Mouse (Mus musculus) ES-E14 (cell line): ENCODE results near the gene Ceacam1. TPM values are rescaled to one million over a fixed set of nuclear protein-coding genes. Genes with fewer than 3 reads are reported as not detected.

Experiments
- DNase-seq: peaks from one replicate; pipeline ENCODE4 v3.0.0-alpha.2; 2013; ENCODE audit warnings: low read depth, low spot score
- H3K27ac ChIP-seq: 2 replicates; pipeline ENCODE4 v1.5.1; 2012; ENCODE audit warnings: low read depth, mild to moderate bottlenecking, low read length, moderate library complexity, mixed read lengths; ENCODE audit not compliant: poor library complexity, insufficient read depth, severe bottlenecking
- H3K36me3 ChIP-seq: 2 replicates; pipeline ENCODE4 v1.6.1; 2012; ENCODE audit warnings: mild to moderate bottlenecking, low read length, moderate library complexity, mixed read lengths; ENCODE audit not compliant: control insufficient read depth, poor library complexity, insufficient read depth, severe bottlenecking
- H3K4me1 ChIP-seq, 2 experiments: fragments of 150-350 bp in 1 of 2; sonication (generic) in 1 of 2; 2 replicates each; pipeline ENCODE4 v1.6.1; 2012; ENCODE audit warnings: low read length in 2 of 2, mild to moderate bottlenecking in 1 of 2, mixed read lengths in 1 of 2; ENCODE audit not compliant: control insufficient read depth in 2 of 2, insufficient read depth in 2 of 2, poor library complexity in 1 of 2
- H3K4me3 ChIP-seq, 2 experiments: fragments of 150-350 bp in 1 of 2; sonication (generic) in 1 of 2; 2 replicates each; pipeline ENCODE4 v1.5.1; 2012; ENCODE audit warnings: low read length in 2 of 2, low read depth in 1 of 2, mild to moderate bottlenecking in 1 of 2, mixed read lengths in 1 of 2; ENCODE audit not compliant: insufficient read depth in 1 of 2, poor library complexity in 1 of 2, severe bottlenecking in 1 of 2
- H3K9ac ChIP-seq: 2 replicates; pipeline ENCODE4 v1.6.1; 2012; ENCODE audit warnings: low read depth, mild to moderate bottlenecking, low read length, mixed read lengths; ENCODE audit not compliant: poor library complexity, insufficient read depth, severe bottlenecking
- H3K9me3 ChIP-seq: fragments of 150-350 bp; sonication (generic); 2 replicates; pipeline ENCODE4 v1.6.1; 2012; ENCODE audit warnings: low read depth, mild to moderate bottlenecking, low read length; ENCODE audit not compliant: control insufficient read depth, insufficient read depth
- CHD2 ChIP-seq: IDR thresholded peaks from 2 replicates; pipeline ENCODE4 v1.6.1; 2014; ENCODE audit warnings: mild to moderate bottlenecking, low read depth, low read length, inconsistent platforms
- HCFC1 ChIP-seq: IDR thresholded peaks from 2 replicates; pipeline ENCODE4 v1.6.1; 2012; ENCODE audit warnings: low read length, inconsistent platforms, borderline replicate concordance; ENCODE audit not compliant: insufficient read depth
- MAFK ChIP-seq: IDR thresholded peaks from 2 replicates; pipeline ENCODE4 v1.6.1; 2014; ENCODE audit warnings: mild to moderate bottlenecking, low read depth, low read length, inconsistent platforms; ENCODE audit not compliant: insufficient read depth
- ZC3H11A ChIP-seq: IDR thresholded peaks from 2 replicates; pipeline ENCODE4 v1.6.1; 2012; ENCODE audit warnings: low read depth, mild to moderate bottlenecking, inconsistent platforms, low read length, borderline replicate concordance
- ZNF384 ChIP-seq: IDR thresholded peaks from 2 replicates; pipeline ENCODE4 v1.6.1; 2012; ENCODE audit warnings: low read depth, low read length, inconsistent platforms
- in situ Hi-C, 2 experiments: fragments of 600-800 bp; cut with MboI; formaldehyde crosslinking; loops; one replicate each; pipeline ENCODE4 v1.15.1; 2025; ENCODE audit warnings: low sequenced_read_pairs in 2 of 2, inconsistent platforms in 1 of 2; ENCODE audit not compliant: unreplicated experiment in 2 of 2
- total RNA-seq: library from RNA; depleted of rRNA; stranded (reverse); fragments of 300-350 nt; gene quantifications from 2 replicates; pipeline ENCODE4 v1.2.3, GENCODE M21; 2012; rRNA removed

The Ceacam1 gene
- total RNA-seq, 1 experiment = 5.6 TPM

DNA sequence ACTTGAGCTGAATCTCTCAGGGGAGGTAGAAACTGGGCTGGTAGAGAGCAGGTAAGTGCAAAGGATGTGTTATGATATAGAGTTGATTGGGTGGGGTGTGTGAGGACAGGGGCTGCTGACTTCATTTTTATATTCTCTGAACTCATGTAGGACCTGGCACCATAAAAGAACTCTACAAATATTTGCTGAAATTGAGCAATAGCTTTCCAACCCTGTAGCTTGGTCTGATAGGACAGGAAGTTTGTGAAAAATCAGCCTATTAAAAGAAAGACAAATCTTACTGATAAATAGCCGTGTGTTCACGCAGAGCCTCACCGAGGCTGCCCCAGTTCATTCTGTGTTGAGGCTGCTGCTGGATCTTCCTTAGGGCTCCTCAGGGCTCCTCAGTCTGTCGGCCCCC is 57.5 kb downstream of the Ceacam1 start:
- Histone ChIP-seq H3K27ac (no peak overlapping the region), H3K4me1 (peaks cover 2% of the 10 kb centered on the region in 2 experiments; a peak in 2 of 4 replicates), H3K4me3 (no peak overlapping the region), H3K36me3 (no peaks in the 10 kb centered on the region), H3K9me3 (no peaks in the 10 kb centered on the region), H3K9ac (no peak overlapping the region; the same call in 1 of the 2 replicates)
- in situ Hi-C loops = loop anchor here (5.0 to 10.0 kb wide), 2 partner anchors 175 to 177 kb away; no protein-coding TSS in a partner anchor
- DNase-seq = no peak
- TF ChIP-seq HCFC1 (no peak), CHD2 (no peak), ZC3H11A (no peak), ZNF384 (no peak), MAFK (no peak)

DNA sequence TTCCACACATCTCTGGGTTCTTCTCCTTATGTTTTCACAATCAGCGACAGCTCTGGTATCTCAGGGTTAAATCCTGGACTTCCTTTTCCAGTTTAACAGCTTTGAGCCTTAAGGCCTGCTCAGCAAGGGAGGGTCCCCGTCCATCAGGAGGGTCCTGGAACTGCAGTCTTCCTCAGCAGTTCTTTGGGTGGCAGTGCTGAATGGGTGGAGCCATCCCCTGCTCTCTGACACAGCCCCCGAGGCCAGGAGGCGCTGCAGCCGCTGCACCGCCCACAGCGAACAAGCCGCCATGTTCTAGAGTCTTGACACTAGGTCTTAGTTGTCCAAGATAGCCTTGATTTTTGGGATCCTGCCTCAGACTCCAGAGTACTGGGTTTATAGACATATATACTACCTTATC is 57.9 kb downstream of the Ceacam1 start:
- Histone ChIP-seq H3K4me3 (no peak overlapping the region), H3K4me1 (peaks cover 2% of the 10 kb centered on the region in 2 experiments; a peak in 2 of 4 replicates), H3K9ac (no peak overlapping the region; the same call in 1 of the 2 replicates), H3K36me3 (no peaks in the 10 kb centered on the region), H3K27ac (no peak overlapping the region), H3K9me3 (no peaks in the 10 kb centered on the region)
- DNase-seq = no peak
- in situ Hi-C loops = no loop called here
- no peak for TF ChIP-seq ZC3H11A
- TF ChIP-seq MAFK = no peak
- no peak for TF ChIP-seq ZNF384
- TF ChIP-seq HCFC1 = no peak
- no peak for TF ChIP-seq CHD2

DNA sequence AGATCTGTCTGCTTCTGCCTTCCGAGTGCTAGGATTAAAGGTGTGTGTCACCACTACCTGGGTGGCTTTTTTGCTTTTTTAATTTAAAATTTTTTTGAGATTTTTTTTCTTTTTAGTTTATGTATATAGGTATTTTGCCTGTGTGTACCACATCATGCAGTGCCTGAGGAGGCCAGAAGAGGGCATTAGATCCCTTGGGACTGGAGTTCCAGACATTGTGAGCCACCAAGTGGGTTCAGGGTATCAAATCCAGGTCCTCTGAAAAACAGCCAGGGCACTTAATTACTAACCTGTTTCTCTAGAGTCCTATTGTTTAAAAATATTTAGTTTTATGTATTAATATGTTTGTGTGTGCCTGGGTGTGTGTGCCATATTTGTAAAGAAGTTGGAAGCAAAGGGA is 59.8 kb downstream of the Ceacam1 start:
- no peak overlapping the region for H3K9ac ChIP-seq
- no peak overlapping the region for H3K27ac ChIP-seq
- H3K9me3 ChIP-seq = no peaks in the 10 kb centered on the region
- DNase-seq = no peak
- no peaks in the 10 kb centered on the region for H3K36me3 ChIP-seq
- no peak for TF ChIP-seq HCFC1
- TF ChIP-seq ZC3H11A = 0 out of 2 replicates have a peak, but pooled peaks have one; percentile 25
- TF ChIP-seq CHD2 = no peak
- H3K4me1 ChIP-seq = peaks cover 0 to 5% of the 10 kb centered on the region in 2 experiments; a peak in 1 of 4 replicates
- in situ Hi-C loops = no loop called here
- no peak overlapping the region for H3K4me3 ChIP-seq

DNA sequence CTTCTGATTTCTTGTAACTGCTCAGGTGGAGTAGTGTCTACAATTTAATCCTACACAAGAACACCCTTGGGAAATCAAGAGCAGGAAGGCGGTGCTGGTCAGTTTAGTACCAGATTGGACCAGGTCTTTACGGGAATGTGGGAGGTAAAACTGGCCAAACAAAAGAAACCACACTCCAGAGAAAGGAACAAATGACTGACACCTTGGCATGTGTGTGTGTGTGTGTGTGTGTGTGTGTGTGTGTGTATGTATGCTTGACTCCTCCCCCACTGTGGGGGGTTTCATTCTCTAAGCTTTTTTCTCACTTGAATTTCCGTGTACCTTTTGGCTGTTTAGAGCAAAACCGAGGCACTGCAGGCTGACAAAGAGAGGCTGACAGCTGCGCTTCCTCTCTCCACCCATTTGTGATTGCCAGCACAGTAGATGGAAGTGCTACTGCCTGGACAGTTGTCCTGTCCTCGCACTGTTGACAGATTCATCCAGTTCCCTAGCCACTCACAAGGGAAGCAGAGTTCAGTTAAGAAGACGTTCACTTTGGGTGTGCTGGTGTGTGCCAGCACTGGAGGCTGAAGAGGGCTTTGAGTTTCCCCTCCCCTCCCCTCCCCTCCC is 64.5 kb downstream of the Ceacam1 start, which contains the start of gene Cxcl17:
Gene Cxcl17 (minus strand): TSS at position 54 of the 609 bp plus-strand sequence.
- no peaks in the 10 kb centered on the region for H3K36me3 ChIP-seq
- in situ Hi-C loops = no loop called here
- H3K9ac ChIP-seq = no peak within 1 kb of the TSS
- DNase-seq = no peak
- no peak within 1 kb of the TSS for H3K4me3 ChIP-seq
- no peak within 1 kb of the TSS for H3K27ac ChIP-seq
- peaks cover 0 to 4% of the 10 kb centered on the region in 2 experiments; a peak in 1 of 4 replicates for H3K4me1 ChIP-seq
- TF ChIP-seq MAFK (no peak), ZNF384 (no peak), HCFC1 (no peak), CHD2 (no peak)
- H3K9me3 ChIP-seq = no peaks in the 10 kb centered on the region

DNA sequence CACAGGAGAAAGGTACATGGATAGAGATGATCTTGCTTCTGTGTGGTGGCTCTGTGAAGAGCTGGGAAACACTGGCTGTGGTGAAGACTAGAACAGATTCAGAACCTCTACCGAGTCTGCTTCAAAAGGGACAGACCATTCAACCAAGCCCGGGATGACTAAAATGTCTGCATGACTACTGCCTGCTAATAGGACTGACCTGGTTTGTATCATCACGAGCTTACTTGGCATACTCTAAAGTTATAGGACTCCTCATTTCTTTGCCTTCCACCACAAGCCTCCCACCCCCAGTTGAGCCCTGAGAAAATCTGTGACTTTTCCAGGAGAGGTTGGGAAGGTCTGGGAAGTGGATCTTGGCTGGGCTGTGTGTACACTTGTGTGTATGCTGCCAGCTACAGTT is 65.5 kb downstream of the Ceacam1 start:
- in situ Hi-C loops = no loop called here
- no peak overlapping the region for H3K9ac ChIP-seq
- no peak for TF ChIP-seq HCFC1
- TF ChIP-seq CHD2 = no peak
- no peak for TF ChIP-seq ZNF384
- TF ChIP-seq MAFK = no peak
- no peak for TF ChIP-seq ZC3H11A
- H3K4me1 ChIP-seq = peaks cover 0 to 4% of the 10 kb centered on the region in 2 experiments; a peak in 1 of 4 replicates
- H3K36me3 ChIP-seq = no peaks in the 10 kb centered on the region
- no peak for DNase-seq
- no peak overlapping the region for H3K4me3 ChIP-seq
- no peak overlapping the region for H3K27ac ChIP-seq
- H3K9me3 ChIP-seq = no peaks in the 10 kb centered on the region

Other genes starting within 250 kb of the Ceacam1 start
- 38.2 and 38.5 TPM in 2 replicates for gene Gsk3a, start 239.8 kb downstream of the Ceacam1 start, total RNA-seq
- 82.2 and 87.1 TPM in 2 replicates for gene Erf, start 226.8 kb downstream of the Ceacam1 start, total RNA-seq
- gene Cic, start 209.9 kb downstream of the Ceacam1 start, total RNA-seq = 68.4 and 72.4 TPM in 2 replicates
- 76.5 and 83.2 TPM in 2 replicates for gene Pafah1b3, start 179.6 kb downstream of the Ceacam1 start, total RNA-seq
- gene Prr19, start 176.2 kb downstream of the Ceacam1 start, total RNA-seq = 4.3 and 5.7 TPM in 2 replicates
- 1.2 and 1.7 TPM in 2 replicates for gene Tmem145, start 171.5 kb downstream of the Ceacam1 start, total RNA-seq
- 47.5 and 69.9 TPM in 2 replicates for gene Megf8, start 160.4 kb downstream of the Ceacam1 start, total RNA-seq
- not detected in 2 replicates for gene Cnfn, start 107.9 kb downstream of the Ceacam1 start, total RNA-seq
- gene Lipe, start 78.9 kb downstream of the Ceacam1 start, total RNA-seq = 3.8 and 4.7 TPM in 2 replicates
- gene Cxcl17, start 64.7 kb downstream of the Ceacam1 start, total RNA-seq = 0.31 TPM in 1 of 2 replicates, not detected in the other
- 0.31 and 0.53 TPM in 2 replicates for gene Ceacam2, start 62.3 kb upstream of the Ceacam1 start, total RNA-seq
- not detected in 2 replicates for gene Erich4, start 138.3 kb upstream of the Ceacam1 start, total RNA-seq
- gene Dmac2, start 141.8 kb upstream of the Ceacam1 start, total RNA-seq = 30.0 and 39.3 TPM in 2 replicates
- 1.7 and 2.3 TPM in 2 replicates for gene B3gnt8, start 149.1 kb upstream of the Ceacam1 start, total RNA-seq
- gene Bckdha, start 181.4 kb upstream of the Ceacam1 start, total RNA-seq = 96.0 and 116 TPM in 2 replicates
- 170 and 182 TPM in 2 replicates for gene Exosc5, start 181.6 kb upstream of the Ceacam1 start, total RNA-seq
- 0.94 and 2.6 TPM in 2 replicates for gene Tmem91, start 197.6 kb upstream of the Ceacam1 start, total RNA-seq
- gene B9d2, start 203.2 kb upstream of the Ceacam1 start, total RNA-seq = 4.1 and 5.5 TPM in 2 replicates
- 6.3 and 7.1 TPM in 2 replicates for gene Tgfb1, start 209.4 kb upstream of the Ceacam1 start, total RNA-seq
- gene Ccdc97, start 241.5 kb upstream of the Ceacam1 start, total RNA-seq = 20.3 and 21.7 TPM in 2 replicates